8 mouse cellular contexts compared by ENCODE assay signal in the genomic region with DNA sequence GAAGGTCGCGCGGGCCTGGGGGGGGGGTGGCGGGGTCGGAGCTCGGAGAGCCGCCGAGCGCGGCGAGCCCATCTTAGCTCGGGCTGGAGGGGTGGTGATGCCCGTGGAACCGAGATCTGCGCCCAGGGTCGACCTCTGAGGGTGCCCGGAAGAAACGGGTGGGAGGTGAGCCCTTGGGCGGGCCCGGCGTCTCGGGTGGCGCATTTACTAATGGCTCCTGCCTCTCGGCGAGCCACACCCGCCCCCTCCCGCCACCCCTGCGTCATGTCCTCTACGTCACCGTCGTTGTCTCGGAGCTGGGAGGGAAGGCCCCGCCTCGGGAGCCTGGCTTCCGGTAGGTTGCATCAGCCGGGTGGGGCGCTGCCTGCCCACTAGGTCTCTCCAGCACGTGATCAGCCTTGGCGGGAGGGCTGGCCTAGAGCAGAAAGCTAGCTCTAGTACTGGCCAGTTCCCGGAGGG. TPM values are rescaled to one million over a fixed set of nuclear protein-coding genes. Genes with fewer than 3 reads are reported as not detected.
A peak's percentile ranks its signal among the peaks of the same experiment; 100 is the strongest.
DNase-seq lines count a peak whose midpoint lies in the region; ATAC-seq and TF ChIP-seq lines count a peak whose summit lies in the region.

No protein-coding gene starts in this region.

- H3K4me1 ChIP-seq in heart, embryonic 11.5 days (ENCODE audit: control insufficient read depth, insufficient read depth, low read length) = no peaks in the 10 kb centered on the region
- peaks cover 10% of the 10 kb centered on the region; the same call in 1 of the 2 replicates for H3K4me1 ChIP-seq in kidney, embryonic 16.5 days (ENCODE audit: insufficient read depth, low read length)
- H3K4me1 ChIP-seq in liver, adult 2 months (ENCODE audit: control insufficient read depth, insufficient read depth, low read length) = peaks cover 16% of the 10 kb centered on the region

- H3K4me3 ChIP-seq in heart, embryonic 11.5 days (ENCODE audit: low read depth, low read length) = peak overlapping the region; percentile 88
- peak overlapping the region; percentile 84 for H3K4me3 ChIP-seq in kidney, embryonic 16.5 days (ENCODE audit: low read length)
- H3K4me3 ChIP-seq in liver, adult 2 months (ENCODE audit: insufficient read depth, low read depth, low read length) = peak overlapping the region; percentile 93
- H3K4me3 ChIP-seq in myocyte = peak overlapping the region; percentile 95

- TF ChIP-seq CTCF in liver, adult 2 months (IDR thresholded peaks at IDR 0.05; ENCODE audit: low read depth, low read length) = no peak

- H3K27ac ChIP-seq in heart, embryonic 11.5 days (ENCODE audit: low read depth, low read length) = peak overlapping the region; percentile 99
- H3K27ac ChIP-seq in kidney, embryonic 16.5 days (ENCODE audit: low read length) = peak overlapping the region; percentile 99
- peak overlapping the region; percentile 92 for H3K27ac ChIP-seq in liver, adult 2 months (replicated peaks; ENCODE audit: insufficient read depth, low read depth, low read length)

- H3K79me2 ChIP-seq in liver, adult 2 months (ENCODE audit: control insufficient read depth, insufficient read depth, low read length) = peaks cover 3% of the 10 kb centered on the region; the same call in 1 of the 2 replicates
- H3K79me2 ChIP-seq in myocyte (ENCODE audit: control insufficient read depth, insufficient read depth) = peaks cover 9% of the 10 kb centered on the region

- DNase-seq in B cell, adult 2 months = peak; percentile 97 to 98
- DNase-seq in brain, adult 2 months (ENCODE audit: low read depth, low spot score) = peak; percentile 99
- peak; percentile 87 for DNase-seq in liver, adult 2 months (ENCODE audit: extremely low read depth, low read depth, low spot score)
- peak; percentile 99 for DNase-seq in splenic B cell, adult 2 months (ENCODE audit: low read depth, low spot score)

- no peaks in the 10 kb centered on the region for H3K9me3 ChIP-seq in heart, embryonic 11.5 days (replicated peaks; ENCODE audit: control insufficient read depth, low read length)
- H3K9me3 ChIP-seq in kidney, embryonic 16.5 days (ENCODE audit: low read length) = no peaks in the 10 kb centered on the region

- peak overlapping the region; percentile 67 for H3ac ChIP-seq in myocyte (ENCODE audit: control insufficient read depth, insufficient read length)

- peak overlapping the region; percentile 98 for H3K9ac ChIP-seq in heart, embryonic 11.5 days (ENCODE audit: low read depth, low read length)
- H3K9ac ChIP-seq in kidney, embryonic 16.5 days (replicated peaks; ENCODE audit: low read length) = peak overlapping the region; percentile 99
- peak overlapping the region; percentile 97 for H3K9ac ChIP-seq in liver, adult 2 months (ENCODE audit: low read depth, low read length)

- 0% methylated on average over 38 of the region's 40 CpGs for WGBS in heart, embryonic 11.5 days (ENCODE audit: insufficient replicate concordance)
- under 1% methylated on average over 34 of the region's 40 CpGs for WGBS in kidney, embryonic 16.5 days
- WGBS in liver, adult 2 months = 1% methylated on average over 40 of the region's 40 CpGs

- peak; percentile 87 for ATAC-seq in erythroblast, adult 5-6 weeks (replicated peaks; ENCODE audit: low FRiP score, poor library complexity, severe bottlenecking)
- ATAC-seq in heart, embryonic 11.5 days (replicated peaks; ENCODE audit: insufficient number of reproducible peaks, low FRiP score, low TSS enrichment) = peak; percentile 86
- peak; percentile 87 for ATAC-seq in kidney, embryonic 16.5 days (ENCODE audit: low FRiP score, low TSS enrichment)

- H3K4me2 ChIP-seq in heart, embryonic 11.5 days = peak overlapping the region; percentile 85
- H3K4me2 ChIP-seq in kidney, embryonic 16.5 days (replicated peaks; ENCODE audit: low read depth, low read length) = peak overlapping the region; percentile 85
- H3K4me2 ChIP-seq in myocyte (ENCODE audit: low read depth) = peak overlapping the region; percentile 97

- H3K27me3 ChIP-seq in heart, embryonic 11.5 days (ENCODE audit: control insufficient read depth, insufficient read depth, low read length) = no peaks in the 10 kb centered on the region
- H3K27me3 ChIP-seq in kidney, embryonic 16.5 days (ENCODE audit: insufficient read depth, low read length) = no peaks in the 10 kb centered on the region
- H3K27me3 ChIP-seq in liver, adult 2 months (ENCODE audit: control insufficient read depth, insufficient read depth, low read length) = no peaks in the 10 kb centered on the region
- H3K27me3 ChIP-seq in myocyte (ENCODE audit: control insufficient read depth, insufficient read depth, insufficient read length) = peaks cover 3% of the 10 kb centered on the region
- H3K27me3 ChIP-seq in splenic B cell, adult 2 months (ENCODE audit: control insufficient read depth, insufficient read depth, low read length, poor library complexity, severe bottlenecking) = no peaks in the 10 kb centered on the region

- peak; percentile 47; the same call in 1 of the 2 replicates for TF ChIP-seq POLR2A in liver, adult 2 months (IDR thresholded peaks at IDR 0.05; ENCODE audit: extremely low read depth, insufficient read depth, low read length)
- TF ChIP-seq POLR2A in myocyte (IDR thresholded peaks at IDR 0.05; ENCODE audit: insufficient read length, low read depth) = peak; percentile 88

- peaks cover 9% of the 10 kb centered on the region for H3K36me3 ChIP-seq in heart, embryonic 11.5 days (ENCODE audit: control insufficient read depth, insufficient read depth, low read length)
- peaks cover 18% of the 10 kb centered on the region for H3K36me3 ChIP-seq in kidney, embryonic 16.5 days (ENCODE audit: insufficient read depth, low read length)
- peaks cover 17% of the 10 kb centered on the region for H3K36me3 ChIP-seq in liver, adult 2 months (ENCODE audit: control insufficient read depth, insufficient read depth, low read length)
- peaks cover 26% of the 10 kb centered on the region for H3K36me3 ChIP-seq in myocyte (ENCODE audit: control insufficient read depth, insufficient read depth)
- H3K36me3 ChIP-seq in splenic B cell, adult 2 months (ENCODE audit: control insufficient read depth, insufficient read depth, low read length, poor library complexity, severe bottlenecking) = peaks cover 9% of the 10 kb centered on the region

TF ChIP-seq in myocyte, 11 proteins besides CTCF, POLR2A, EP300 and RAD21 (continues in another document):
- no peak for TF ChIP-seq TCF3 (IDR thresholded peaks at IDR 0.05; ENCODE audit: insufficient read length, low read depth)
- no peak for TF ChIP-seq TCF12 (IDR thresholded peaks at IDR 0.05; ENCODE audit: insufficient read depth, poor library complexity, severe bottlenecking)
- TF ChIP-seq CEBPB (IDR thresholded peaks at IDR 0.05; ENCODE audit: insufficient read depth, poor library complexity, severe bottlenecking) = peak; percentile 80
- peak; percentile 64 for TF ChIP-seq E2F4 (IDR thresholded peaks at IDR 0.05; ENCODE audit: insufficient read depth)
- TF ChIP-seq MAX (IDR thresholded peaks at IDR 0.05; ENCODE audit: low read depth) = peak; percentile 63
- TF ChIP-seq MYOG (IDR thresholded peaks at IDR 0.05; ENCODE audit: control insufficient read depth in 1 of 3, insufficient read depth in 1 of 3, insufficient read length in 2 of 3, low read depth in 2 of 3) = peak in 1 of 3 experiments; percentile 5

RNA-seq across cellular contexts. Expression of gene Eif1, which starts 0.5 kb away (rescaled TPM):
- total RNA-seq in erythroblast, adult 5-6 weeks (2015; ENCODE audit: low replicate concordance) = 580 and 688 TPM in 2 replicates
- total RNA-seq in erythroblast, adult 5-6 weeks (2017; ENCODE audit: low replicate concordance) = 168 and 350 TPM in 2 replicates
- polyA plus RNA-seq in heart, embryonic 11.5 days (2014; fragmentation: Nextera tagmentation; extraction: Ambion mirVana) = 1,605 and 1,756 TPM in 2 replicates
- polyA plus RNA-seq in kidney, embryonic 16.5 days (2015; fragmentation: Nextera tagmentation; extraction: Ambion mirVana) = 1,403 and 1,568 TPM in 2 replicates
- total RNA-seq in liver, adult 2 months (2014; rRNA removed) = 145 and 210 TPM in 2 replicates
- 86.6 and 104 TPM in 2 replicates for polyA plus RNA-seq in liver, adult 2 months (2012; rRNA removed)
- 1,731 TPM for polyA plus RNA-seq in myocyte (2012; fragmentation: generic; extraction: Trizol)

RNA-seq across cellular contexts. Expression of gene Gast, which starts 14.0 kb away (rescaled TPM):
- not detected in 2 replicates for total RNA-seq in erythroblast, adult 5-6 weeks (2015; ENCODE audit: low replicate concordance)
- not detected in 2 replicates for total RNA-seq in erythroblast, adult 5-6 weeks (2017; ENCODE audit: low replicate concordance)
- polyA plus RNA-seq in heart, embryonic 11.5 days (2014; fragmentation: Nextera tagmentation; extraction: Ambion mirVana) = not detected in 2 replicates
- polyA plus RNA-seq in kidney, embryonic 16.5 days (2015; fragmentation: Nextera tagmentation; extraction: Ambion mirVana) = not detected in 2 replicates
- total RNA-seq in liver, adult 2 months (2014; rRNA removed) = not detected in 2 replicates
- not detected in 2 replicates for polyA plus RNA-seq in liver, adult 2 months (2012; rRNA removed)
- polyA plus RNA-seq in myocyte (2012; fragmentation: generic; extraction: Trizol) = not detected

RNA-seq across cellular contexts. Expression of gene Hap1, which starts 35.7 kb away (rescaled TPM):
- not detected in 2 replicates for total RNA-seq in erythroblast, adult 5-6 weeks (2015; ENCODE audit: low replicate concordance)
- total RNA-seq in erythroblast, adult 5-6 weeks (2017; ENCODE audit: low replicate concordance) = not detected in 2 replicates
- 3.0 and 3.4 TPM in 2 replicates for polyA plus RNA-seq in heart, embryonic 11.5 days (2014; fragmentation: Nextera tagmentation; extraction: Ambion mirVana)
- polyA plus RNA-seq in kidney, embryonic 16.5 days (2015; fragmentation: Nextera tagmentation; extraction: Ambion mirVana) = 15.5 and 18.6 TPM in 2 replicates
- total RNA-seq in liver, adult 2 months (2014; rRNA removed) = 0.65 and 1.3 TPM in 2 replicates
- polyA plus RNA-seq in liver, adult 2 months (2012; rRNA removed) = 0.40 and 1.2 TPM in 2 replicates
- 1.0 TPM for polyA plus RNA-seq in myocyte (2012; fragmentation: generic; extraction: Trizol)

RNA-seq across cellular contexts. Expression of gene Krt42, which starts 50.5 kb away (rescaled TPM):
- total RNA-seq in erythroblast, adult 5-6 weeks (2015; ENCODE audit: low replicate concordance) = not detected in 2 replicates
- not detected in 2 replicates for total RNA-seq in erythroblast, adult 5-6 weeks (2017; ENCODE audit: low replicate concordance)
- 0.20 TPM in 1 of 2 replicates, not detected in the other for polyA plus RNA-seq in heart, embryonic 11.5 days (2014; fragmentation: Nextera tagmentation; extraction: Ambion mirVana)
- polyA plus RNA-seq in kidney, embryonic 16.5 days (2015; fragmentation: Nextera tagmentation; extraction: Ambion mirVana) = not detected in 2 replicates
- not detected in 2 replicates for total RNA-seq in liver, adult 2 months (2014; rRNA removed)
- polyA plus RNA-seq in liver, adult 2 months (2012; rRNA removed) = not detected in 2 replicates
- polyA plus RNA-seq in myocyte (2012; fragmentation: generic; extraction: Trizol) = not detected

RNA-seq across cellular contexts. Expression of gene Krt17, which starts 59.4 kb away (rescaled TPM):
- total RNA-seq in erythroblast, adult 5-6 weeks (2015; ENCODE audit: low replicate concordance) = not detected in 2 replicates
- total RNA-seq in erythroblast, adult 5-6 weeks (2017; ENCODE audit: low replicate concordance) = not detected in 2 replicates
- 0.14 and 0.82 TPM in 2 replicates for polyA plus RNA-seq in heart, embryonic 11.5 days (2014; fragmentation: Nextera tagmentation; extraction: Ambion mirVana)
- polyA plus RNA-seq in kidney, embryonic 16.5 days (2015; fragmentation: Nextera tagmentation; extraction: Ambion mirVana) = 0.30 and 0.32 TPM in 2 replicates
- total RNA-seq in liver, adult 2 months (2014; rRNA removed) = not detected in 2 replicates
- not detected in 2 replicates for polyA plus RNA-seq in liver, adult 2 months (2012; rRNA removed)
- not detected for polyA plus RNA-seq in myocyte (2012; fragmentation: generic; extraction: Trizol)

Comparison
In these comparisons a context has a peak if more than half of its experiments do, and no peak if none do; other contexts are left out.
1. Peak in every context shown above with its lines: DNase-seq, ATAC-seq, H3K4me3 ChIP-seq and H3K27ac ChIP-seq.
2. RNA of gene Eif1, which starts 0.5 kb away (polyA plus RNA-seq): 1,605 to 1,756 TPM in heart, embryonic 11.5 days, 1,731 TPM in myocyte (single experiment) and 1,403 to 1,568 TPM in kidney, embryonic 16.5 days; 86.6 to 104 TPM in liver, adult 2 months; every median in the first group is over 10 times any median in the second.